Mouse (Mus musculus) midbrain, embryonic 14.5 days (tissue): ENCODE measurements around the gene Cdr2l. TPM values are rescaled to one million over a fixed set of nuclear protein-coding genes. Genes with fewer than 3 reads are reported as not detected.

Source experiments
- ATAC-seq: fragments of 200-750 bp; cut with Nextera tagmentation; 2 replicates; pipeline ENCODE4 v1.8.0; 2017; ENCODE audit warnings: moderate number of reproducible peaks, moderate library complexity; ENCODE audit not compliant: low FRiP score, low TSS enrichment
- DNase-seq: peaks from one replicate; pipeline ENCODE4 v3.0.0-alpha.2; 2015
- H3K27ac ChIP-seq: fragments of 300-500 bp; sonication (generic); replicated peaks from 2 replicates; pipeline ENCODE4 v1.5.1; 2014; ENCODE audit warnings: mild to moderate bottlenecking, low read depth, low read length, moderate library complexity
- H3K27me3 ChIP-seq: fragments of 300-500 bp; sonication (generic); 2 replicates; pipeline ENCODE4 v1.6.1; 2014; ENCODE audit warnings: low read length, control low read depth, mixed read lengths; ENCODE audit not compliant: control insufficient read depth, insufficient read depth
- H3K36me3 ChIP-seq: fragments of 300-500 bp; sonication (generic); 2 replicates; pipeline ENCODE4 v1.6.1; 2014; ENCODE audit warnings: low read length, control low read depth; ENCODE audit not compliant: control insufficient read depth, insufficient read depth
- H3K4me1 ChIP-seq: fragments of 300-500 bp; sonication (generic); 2 replicates; pipeline ENCODE4 v1.6.1; 2014; ENCODE audit warnings: mild to moderate bottlenecking, antibody characterized with exemption, low read length, control low read depth; ENCODE audit not compliant: control insufficient read depth, insufficient read depth
- H3K4me2 ChIP-seq: fragments of 300-500 bp; sonication (generic); 2 replicates; pipeline ENCODE4 v1.6.1; 2014; ENCODE audit warnings: mild to moderate bottlenecking, low read length, moderate library complexity
- H3K4me3 ChIP-seq: fragments of 300-500 bp; sonication (generic); replicated peaks from 2 replicates; pipeline ENCODE4 v1.5.1; 2014; ENCODE audit warnings: low read depth, low read length
- H3K9ac ChIP-seq: fragments of 300-500 bp; sonication (generic); replicated peaks from 2 replicates; pipeline ENCODE4 v1.6.1; 2014; ENCODE audit warnings: mild to moderate bottlenecking, low read length, moderate library complexity
- H3K9me3 ChIP-seq: fragments of 300-500 bp; sonication (generic); 2 replicates; pipeline ENCODE4 v1.6.1; 2016; ENCODE audit warnings: low read length, control low read depth, mixed read lengths; ENCODE audit not compliant: control insufficient read depth
- WGBS: fragments of 180-500 bp; shearing (Covaris S2); extraction: QIAGEN DNeasy Blood & Tissue Kit; methylation state at CpG from one replicate; pipeline ENCODE4 v1.1.7; 2014; 5-methylcytosine and 5-hydroxymethylcytosine counted together
- polyA plus RNA-seq: library from polyadenylated mRNA; unstranded; fragments of >200 nt; fragmentation: Nextera tagmentation; extraction: Ambion mirVana; gene quantifications from 2 replicates; pipeline ENCODE4 v1.2.1, GENCODE M21; 2014

Cdr2l gene
- polyA plus RNA-seq, 1 experiment from 2014 or later = 27.1 TPM

DNA sequence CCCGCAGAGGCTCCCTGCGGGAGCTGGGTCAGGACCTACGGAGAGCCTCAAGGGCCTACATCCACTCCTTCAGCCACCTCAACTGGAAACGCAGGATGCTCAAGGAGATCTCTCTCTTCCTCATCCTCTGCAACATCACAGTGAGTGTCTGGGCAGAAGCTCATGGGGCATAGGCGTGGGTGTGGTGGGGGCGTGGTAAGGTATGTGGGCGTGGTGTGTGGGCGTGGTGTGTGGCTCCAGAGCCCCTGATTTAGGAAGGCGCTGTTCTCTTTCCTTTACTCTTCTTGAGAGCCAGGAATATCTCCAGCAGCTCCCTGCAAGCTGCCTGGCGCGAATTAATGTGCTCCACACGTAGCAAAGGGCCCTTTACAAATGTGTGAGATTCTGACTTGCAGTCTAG lies 36.7 kb upstream of the Cdr2l start:
- no peak overlapping the region for H3K4me3 ChIP-seq
- no peaks in the 10 kb centered on the region for H3K4me1 ChIP-seq
- no peak overlapping the region for H3K27ac ChIP-seq
- DNase-seq = no peak
- no peaks in the 10 kb centered on the region for H3K27me3 ChIP-seq
- H3K36me3 ChIP-seq = peaks cover 12% of the 10 kb centered on the region
- ATAC-seq = no peak
- H3K9me3 ChIP-seq = no peaks in the 10 kb centered on the region
- H3K9ac ChIP-seq = no peak overlapping the region
- no peak overlapping the region for H3K4me2 ChIP-seq
- WGBS = 14% methylated on average over 12 of the region's 12 CpGs

DNA sequence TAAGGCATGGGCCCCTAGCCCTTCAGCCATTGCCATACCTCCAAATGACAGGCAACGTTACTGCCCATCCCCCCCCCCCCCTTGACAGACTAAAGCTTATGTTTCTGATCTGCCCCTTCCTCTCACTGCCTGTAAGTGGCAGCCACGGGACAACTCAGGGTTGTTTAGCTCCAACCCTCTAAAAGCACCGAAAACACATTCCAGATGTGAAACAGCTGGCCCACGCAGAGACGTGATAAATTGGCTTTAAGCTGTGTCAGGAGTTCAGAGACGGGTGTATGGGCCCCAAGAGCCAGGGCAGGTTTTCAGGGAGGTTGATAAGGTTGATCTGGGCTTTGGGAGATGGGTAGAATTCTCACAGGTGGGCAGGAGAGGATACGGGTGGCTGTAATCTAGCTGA lies 36.2 kb upstream of the Cdr2l start:
- Histone ChIP-seq H3K9ac (no peak overlapping the region), H3K4me1 (no peaks in the 10 kb centered on the region), H3K4me2 (no peak overlapping the region), H3K4me3 (no peak overlapping the region), H3K27me3 (no peaks in the 10 kb centered on the region), H3K27ac (no peak overlapping the region), H3K9me3 (no peaks in the 10 kb centered on the region), H3K36me3 (peaks cover 18% of the 10 kb centered on the region)
- DNase-seq = no peak
- no peak for ATAC-seq
- WGBS = 51% methylated on average over 7 of the region's 7 CpGs

DNA sequence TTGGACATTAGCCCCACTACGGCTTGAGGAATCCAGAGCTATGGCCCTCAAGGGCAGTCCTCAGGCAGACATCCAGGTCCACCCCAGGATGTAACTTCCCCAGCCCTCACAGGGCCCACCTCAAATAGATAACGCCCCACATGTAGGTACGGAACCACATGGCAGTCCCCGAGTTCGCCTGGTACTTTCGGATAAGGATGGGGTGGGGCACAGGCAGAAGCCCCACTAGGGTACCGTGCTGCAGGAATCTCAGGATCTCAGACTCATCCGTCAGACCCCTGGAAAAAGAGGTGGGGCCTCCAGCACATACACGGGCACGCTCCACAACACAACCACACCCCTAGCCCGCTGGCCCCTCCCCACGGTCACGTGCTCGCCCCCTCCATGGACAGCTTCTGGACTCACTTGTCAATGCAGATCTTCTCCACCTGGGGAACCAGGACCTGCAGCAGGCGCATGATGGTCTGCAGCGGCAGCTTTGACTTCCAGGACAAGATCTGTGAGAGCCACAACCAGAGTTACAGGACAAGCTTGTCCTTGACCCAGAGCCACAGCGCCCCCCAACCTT lies 33.0 kb upstream of the Cdr2l start:
- Histone ChIP-seq H3K27ac (no peak overlapping the region), H3K4me1 (no peaks in the 10 kb centered on the region), H3K9me3 (no peaks in the 10 kb centered on the region), H3K4me3 (no peak overlapping the region), H3K9ac (no peak overlapping the region), H3K36me3 (peaks cover 48% of the 10 kb centered on the region), H3K4me2 (no peak overlapping the region), H3K27me3 (no peaks in the 10 kb centered on the region)
- DNase-seq (no peak), ATAC-seq (no peak)
- 64% methylated on average over 17 of the region's 17 CpGs for WGBS

DNA sequence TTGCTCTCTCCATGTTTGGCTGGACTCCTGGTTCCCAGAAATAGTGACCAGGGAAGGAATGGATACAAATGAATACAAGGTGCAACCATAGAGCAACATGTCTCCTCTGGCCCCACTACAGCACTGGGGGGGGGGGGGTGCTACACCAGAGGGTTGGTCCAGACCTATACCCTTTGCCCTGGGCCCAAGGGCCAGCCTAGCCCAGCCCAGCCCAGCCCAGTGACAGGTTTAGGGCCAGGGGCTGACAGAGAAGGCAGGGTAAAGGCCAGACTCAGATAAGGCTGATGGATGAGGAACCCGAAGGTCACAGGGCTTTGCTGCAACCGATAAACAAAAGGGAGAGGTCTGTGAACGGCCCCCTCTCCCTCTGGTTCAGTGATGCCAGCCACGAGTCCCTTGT lies 31.7 kb upstream of the Cdr2l start:
- no peaks in the 10 kb centered on the region for H3K9me3 ChIP-seq
- WGBS = 84% methylated on average over 4 of the region's 4 CpGs
- no peaks in the 10 kb centered on the region for H3K4me1 ChIP-seq
- no peak overlapping the region for H3K9ac ChIP-seq
- no peak overlapping the region for H3K4me2 ChIP-seq
- H3K36me3 ChIP-seq = peaks cover 55% of the 10 kb centered on the region
- no peak for ATAC-seq
- no peak overlapping the region for H3K27ac ChIP-seq
- H3K27me3 ChIP-seq = no peaks in the 10 kb centered on the region
- no peak overlapping the region for H3K4me3 ChIP-seq
- no peak for DNase-seq

DNA sequence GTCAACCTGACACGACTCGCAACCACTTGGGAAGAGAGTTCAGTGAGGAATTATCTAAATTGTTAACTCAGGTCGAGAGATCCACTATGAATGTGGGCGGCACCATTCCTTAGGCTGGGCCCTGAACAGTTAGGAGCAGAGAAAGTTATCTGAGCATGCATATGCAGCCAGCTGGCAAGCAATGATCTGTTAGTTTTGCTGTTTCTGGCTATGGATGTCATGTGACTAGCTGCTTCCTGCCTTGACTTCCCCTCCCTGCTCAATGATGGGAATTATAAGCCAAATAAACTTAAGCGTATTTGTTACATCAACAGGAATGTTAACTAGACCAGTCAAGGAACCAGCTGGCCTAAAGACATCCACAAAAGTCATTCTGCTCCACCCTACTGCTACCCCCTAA lies 28.3 kb upstream of the Cdr2l start:
- H3K9ac ChIP-seq = no peak overlapping the region
- ATAC-seq (no peak), DNase-seq (no peak)
- no peak overlapping the region for H3K4me3 ChIP-seq
- WGBS = 94% methylated on average over 5 of the region's 5 CpGs
- no peaks in the 10 kb centered on the region for H3K27me3 ChIP-seq
- H3K4me2 ChIP-seq = no peak overlapping the region
- H3K4me1 ChIP-seq = no peaks in the 10 kb centered on the region
- H3K36me3 ChIP-seq = peaks cover 71% of the 10 kb centered on the region
- no peaks in the 10 kb centered on the region for H3K9me3 ChIP-seq
- no peak overlapping the region for H3K27ac ChIP-seq

DNA sequence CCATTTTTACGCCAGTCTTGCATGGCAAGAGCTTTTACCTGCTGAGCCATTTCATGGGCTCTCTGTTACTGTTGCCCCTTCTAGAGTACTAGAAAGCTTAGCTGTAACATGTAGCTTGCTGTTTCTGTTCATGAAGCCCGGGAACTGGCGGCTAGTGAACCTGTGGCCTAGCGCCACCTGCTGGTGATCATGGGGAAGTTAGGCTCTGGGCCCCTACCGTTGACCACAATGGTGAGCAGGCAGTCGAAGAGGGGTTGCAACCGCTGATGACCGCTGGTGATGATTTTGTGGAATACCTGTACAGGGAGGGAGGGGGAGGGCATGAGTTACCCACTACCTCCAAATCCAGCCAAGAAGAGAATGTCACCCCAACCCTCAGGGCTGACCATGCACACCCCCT lies 27.5 kb upstream of the Cdr2l start:
- no peak overlapping the region for H3K4me2 ChIP-seq
- DNase-seq (peak; percentile 92), ATAC-seq (no peak; the same call in 1 of the 2 replicates)
- 9% methylated on average over 8 of the region's 8 CpGs for whole genome bisulfite sequencing
- peaks cover 68% of the 10 kb centered on the region for H3K36me3 ChIP-seq
- H3K27me3 ChIP-seq = no peaks in the 10 kb centered on the region
- H3K9ac ChIP-seq = no peak overlapping the region
- H3K4me1 ChIP-seq = peaks cover 6% of the 10 kb centered on the region
- H3K27ac ChIP-seq = no peak overlapping the region
- H3K9me3 ChIP-seq = no peaks in the 10 kb centered on the region
- no peak overlapping the region for H3K4me3 ChIP-seq

DNA sequence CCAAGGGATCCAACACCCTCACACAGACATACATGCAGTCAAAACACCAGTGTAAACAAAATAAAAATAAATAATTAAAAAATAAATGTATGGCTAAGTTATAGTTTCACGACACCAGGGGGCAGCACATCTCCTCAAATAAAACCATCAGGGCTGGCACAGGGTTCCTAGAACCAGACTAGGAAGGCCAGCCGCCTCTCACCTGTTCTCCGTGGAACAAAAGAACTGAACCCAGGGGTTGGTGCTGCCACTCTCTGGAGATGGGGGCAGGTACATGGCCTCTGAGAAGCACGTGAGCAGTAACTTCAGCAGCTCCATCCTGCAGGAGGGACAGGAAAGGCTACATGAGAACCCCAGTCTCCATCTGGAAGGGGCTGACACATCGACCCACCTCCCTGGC lies 23.2 kb upstream of the Cdr2l start:
- Histone ChIP-seq H3K4me2 (no peak overlapping the region), H3K9ac (peak overlapping the region; percentile 37; the same call in 1 of the 2 replicates), H3K36me3 (peaks cover 35% of the 10 kb centered on the region), H3K9me3 (no peaks in the 10 kb centered on the region), H3K4me3 (no peak overlapping the region), H3K27ac (peak overlapping the region; percentile 70), H3K4me1 (peaks cover 10% of the 10 kb centered on the region), H3K27me3 (no peaks in the 10 kb centered on the region)
- DNase-seq (peak; percentile 93), ATAC-seq (peak; percentile 62; the same call in 1 of the 2 replicates)
- 19% methylated on average over 5 of the region's 5 CpGs for WGBS

DNA sequence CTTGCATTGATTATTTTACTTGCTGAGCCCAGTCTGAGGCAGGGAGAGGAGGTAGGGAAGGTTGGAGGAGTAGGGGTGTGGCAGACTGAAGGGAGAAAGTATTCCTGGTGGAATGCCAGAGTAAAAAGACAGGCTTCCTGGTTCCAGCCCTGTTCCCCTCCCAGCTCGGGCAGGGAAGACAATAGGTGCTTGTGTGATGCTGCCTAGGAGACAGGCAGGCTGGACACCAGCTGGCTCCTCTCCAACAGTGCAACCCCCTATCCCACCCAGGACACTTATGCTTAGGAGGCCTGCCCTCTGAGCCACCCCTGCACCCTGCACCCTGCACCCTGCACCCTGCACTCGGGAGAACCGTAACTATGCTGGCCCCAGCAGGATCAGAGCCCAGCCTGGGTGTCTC lies 22.4 kb upstream of the Cdr2l start:
- 40% methylated on average over 3 of the region's 3 CpGs for WGBS
- H3K9ac ChIP-seq = peak overlapping the region; percentile 37; the same call in 1 of the 2 replicates
- H3K36me3 ChIP-seq = peaks cover 30% of the 10 kb centered on the region
- peak overlapping the region; percentile 70; the same call in 1 of the 2 replicates for H3K27ac ChIP-seq
- DNase-seq (peak; percentile 60), ATAC-seq (0 out of 2 replicates have a peak, but pooled peaks have one; percentile 37)
- H3K4me3 ChIP-seq = no peak overlapping the region
- H3K9me3 ChIP-seq = no peaks in the 10 kb centered on the region
- peaks cover 10% of the 10 kb centered on the region for H3K4me1 ChIP-seq
- no peak overlapping the region for H3K4me2 ChIP-seq
- no peaks in the 10 kb centered on the region for H3K27me3 ChIP-seq

DNA sequence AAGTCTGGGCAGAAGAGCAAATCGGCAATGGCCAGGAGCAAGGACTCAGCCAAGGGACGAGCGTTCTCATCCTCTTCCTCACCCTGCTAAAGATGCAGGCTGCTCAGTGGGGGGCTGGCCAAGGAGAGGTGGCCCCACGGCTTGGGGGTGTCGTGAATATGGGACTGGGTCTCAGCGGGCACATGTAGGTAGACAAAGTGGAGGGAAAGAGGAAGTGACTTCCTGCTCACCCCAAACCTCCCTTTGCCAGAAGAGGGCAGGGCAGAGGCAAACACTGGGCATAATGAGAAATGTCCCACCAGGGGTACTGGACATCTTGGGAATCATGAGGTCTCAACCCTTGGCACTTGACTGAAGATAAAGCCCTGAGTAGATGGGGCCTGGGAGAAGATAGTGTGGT lies 22.0 kb upstream of the Cdr2l start:
- no peak overlapping the region for H3K4me3 ChIP-seq
- DNase-seq (no peak), ATAC-seq (no peak)
- H3K9me3 ChIP-seq = no peaks in the 10 kb centered on the region
- H3K4me1 ChIP-seq = peaks cover 10% of the 10 kb centered on the region
- WGBS = 65% methylated on average over 6 of the region's 6 CpGs
- no peaks in the 10 kb centered on the region for H3K27me3 ChIP-seq
- H3K27ac ChIP-seq = peak overlapping the region; percentile 70; the same call in 1 of the 2 replicates
- peaks cover 29% of the 10 kb centered on the region for H3K36me3 ChIP-seq
- no peak overlapping the region for H3K4me2 ChIP-seq
- no peak overlapping the region for H3K9ac ChIP-seq
